Mouse (Mus musculus): Measurements from ENCODE around the gene Slc22a1.

GRCm38 (mm10) chr17:12669363-12669679 lies 6.3 kb downstream of the Slc22a1 start:
- no peak for TF ChIP-seq CTCF (IDR thresholded peaks at IDR 0.05; ENCODE audit: low read depth)
- no peak for TF ChIP-seq EP300 (IDR thresholded peaks at IDR 0.05; ENCODE audit: low read depth)

Measured in heart, postnatal 0 days (tissue).